Mouse (Mus musculus) stomach, embryonic 15.5 days (tissue): ENCODE measurements around the gene a. TPM values are rescaled to one million over a fixed set of nuclear protein-coding genes. Genes with fewer than 3 reads are reported as not detected.
"Not testable (repeated sequence)": the region's sequence is repeated elsewhere in the genome, so short reads cannot be mapped to it uniquely, and the experiment has no call there.

ENCODE experiments used
- ATAC-seq: fragments of 200-750 bp; cut with Nextera tagmentation; 2 replicates; pipeline ENCODE4 v1.8.0; 2017; ENCODE audit warnings: low read depth, moderate number of reproducible peaks, moderate TSS enrichment; ENCODE audit not compliant: insufficient read depth, low FRiP score
- H3K27ac ChIP-seq: fragments of 300-500 bp; sonication (generic); 2 replicates; pipeline ENCODE4 v1.5.1; 2015; ENCODE audit warnings: mild to moderate bottlenecking, inconsistent platforms
- H3K27me3 ChIP-seq: fragments of 300-500 bp; sonication (generic); replicated peaks from 2 replicates; pipeline ENCODE4 v1.6.1; 2015; ENCODE audit warnings: inconsistent platforms
- H3K36me3 ChIP-seq: fragments of 300-500 bp; sonication (generic); 2 replicates; pipeline ENCODE4 v1.6.1; 2015; ENCODE audit warnings: inconsistent platforms
- H3K4me1 ChIP-seq: fragments of 300-500 bp; sonication (generic); 2 replicates; pipeline ENCODE4 v1.6.1; 2015; ENCODE audit warnings: inconsistent platforms
- H3K4me2 ChIP-seq: fragments of 300-500 bp; sonication (generic); 2 replicates; pipeline ENCODE4 v1.6.1; 2015; ENCODE audit warnings: mild to moderate bottlenecking, inconsistent platforms
- H3K4me3 ChIP-seq: fragments of 300-500 bp; sonication (generic); replicated peaks from 2 replicates; pipeline ENCODE4 v1.5.1; 2015; ENCODE audit warnings: inconsistent platforms
- H3K9ac ChIP-seq: fragments of 300-500 bp; sonication (generic); 2 replicates; pipeline ENCODE4 v1.6.1; 2015; ENCODE audit warnings: inconsistent platforms
- H3K9me3 ChIP-seq: fragments of 300-500 bp; sonication (generic); 2 replicates; pipeline ENCODE4 v1.6.1; 2016; ENCODE audit warnings: inconsistent platforms
- WGBS: fragments of 180-500 bp; shearing (Covaris S2); methylation state at CpG from one replicate; pipeline ENCODE4 v1.1.7; 2015; 5-methylcytosine and 5-hydroxymethylcytosine counted together
- polyA plus RNA-seq: library from polyadenylated mRNA; unstranded; fragments of >200 nt; fragmentation: Nextera tagmentation; extraction: Ambion mirVana; gene quantifications from 2 replicates; pipeline ENCODE4 v1.2.1, GENCODE M21; 2015

Gene a
- polyA plus RNA-seq, 1 experiment from 2014 or later: 1.3 TPM

GRCm38 (mm10) chr2:155051622-155052351, 260.6 kb downstream of the a start:
- no peak for ATAC-seq
- Histone ChIP-seq H3K4me3 (peak overlapping the region; percentile 47), H3K9ac (0 out of 2 replicates have a peak overlapping the region, but pooled peaks have one; percentile 6), H3K4me1 (peaks cover 11% of the 10 kb centered on the region; the same call in 1 of the 2 replicates), H3K9me3 (no peaks in the 10 kb centered on the region), H3K36me3 (no peaks in the 10 kb centered on the region), H3K27ac (peak overlapping the region; percentile 84), H3K27me3 (no peaks in the 10 kb centered on the region), H3K4me2 (peak overlapping the region; percentile 74)
- WGBS: 15% methylated on average over 9 of the region's 9 CpGs

GRCm38 (mm10) chr2:155052681-155053080, 261.5 kb downstream of the a start:
- Histone ChIP-seq H3K9ac (no peak overlapping the region), H3K27ac (no peak overlapping the region), H3K4me1 (peaks cover 11% of the 10 kb centered on the region; the same call in 1 of the 2 replicates), H3K4me3 (no peak overlapping the region), H3K36me3 (no peaks in the 10 kb centered on the region), H3K27me3 (no peaks in the 10 kb centered on the region), H3K4me2 (no peak overlapping the region), H3K9me3 (no peaks in the 10 kb centered on the region)
- whole genome bisulfite sequencing: 81% methylated on average over 2 of the region's 2 CpGs
- ATAC-seq: no peak

- H3K4me3 ChIP-seq, H3K4me2 ChIP-seq, H3K9me3 ChIP-seq, H3K27ac ChIP-seq, H3K36me3 ChIP-seq, H3K9ac ChIP-seq, ATAC-seq, H3K27me3 ChIP-seq: not testable (repeated sequence)
- WGBS: 90% methylated on average over 8 of the region's 8 CpGs
- peaks cover 11% of the 10 kb centered on the region; the same call in 1 of the 2 replicates for H3K4me1 ChIP-seq
These were observed 262.3 kb downstream of the a start for GRCm38 (mm10) chr2:155053512-155053911.

DNA sequence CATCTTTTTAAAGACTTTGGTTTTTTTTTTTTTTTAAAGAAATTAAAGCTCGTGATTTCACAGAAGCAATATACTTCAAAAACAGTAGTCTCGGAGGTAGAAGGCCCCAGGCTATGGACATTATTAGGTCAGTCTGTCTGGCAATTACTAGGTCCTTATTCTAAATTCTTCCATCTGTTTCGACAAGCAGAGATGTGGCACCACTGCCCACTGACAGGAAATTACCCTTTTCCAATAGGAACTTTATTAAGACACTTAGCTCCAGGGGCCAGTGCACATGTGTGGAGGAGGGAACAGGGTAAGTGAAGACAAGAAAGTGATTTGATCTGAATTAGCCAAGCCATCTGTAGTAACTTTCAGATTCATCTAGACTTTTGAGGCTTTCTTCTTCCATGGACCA, 263.5 kb downstream of the a start:
- WGBS: 73% methylated on average over 3 of the region's 3 CpGs
- no peak overlapping the region for H3K4me2 ChIP-seq
- peaks cover 11% of the 10 kb centered on the region; the same call in 1 of the 2 replicates for H3K4me1 ChIP-seq

GRCm38 (mm10) chr2:155056076-155056578, 264.9 kb downstream of the a start:
- Histone ChIP-seq H3K4me1 (0 out of 2 replicates have a peak, but pooled peaks cover 5% of the 10 kb centered on the region), H3K9me3 (no peaks in the 10 kb centered on the region), H3K9ac (no peak overlapping the region), H3K4me3 (no peak overlapping the region), H3K27ac (no peak overlapping the region), H3K36me3 (peaks cover 7% of the 10 kb centered on the region; the same call in 1 of the 2 replicates), H3K27me3 (no peaks in the 10 kb centered on the region), H3K4me2 (no peak overlapping the region)
- ATAC-seq: no peak
- WGBS: 51% methylated on average over 5 of the region's 5 CpGs

More for the DNA sequence above, 263.5 kb downstream of the a start:
- Histone ChIP-seq H3K27ac (no peak overlapping the region), H3K27me3 (no peaks in the 10 kb centered on the region), H3K9me3 (no peaks in the 10 kb centered on the region), H3K4me3 (no peak overlapping the region), H3K36me3 (peaks cover 7% of the 10 kb centered on the region; the same call in 1 of the 2 replicates), H3K9ac (no peak overlapping the region)
- ATAC-seq: no peak

DNA sequence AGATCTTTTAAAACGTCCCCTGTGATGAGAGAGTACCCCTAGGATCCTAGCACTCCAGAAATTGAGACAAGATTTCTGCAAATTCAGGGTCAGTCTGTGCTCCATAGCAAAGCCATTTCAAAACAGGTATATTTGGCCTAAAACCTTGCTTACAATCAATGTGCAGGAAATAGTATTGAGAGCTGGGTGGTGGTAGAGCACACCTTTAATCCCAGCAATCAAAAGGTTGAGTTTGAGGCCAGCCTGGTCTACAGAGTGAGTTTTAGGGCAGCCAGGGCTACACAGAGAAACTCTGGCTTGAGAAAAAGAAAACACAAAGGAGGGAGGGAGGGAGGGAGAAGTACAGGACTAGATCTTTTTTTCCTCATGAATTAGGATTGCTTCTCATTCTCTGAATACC, 266.2 kb downstream of the a start:
- H3K27ac ChIP-seq: no peak overlapping the region
- no peaks in the 10 kb centered on the region for H3K4me1 ChIP-seq
- H3K4me3 ChIP-seq: no peak overlapping the region
- no peaks in the 10 kb centered on the region for H3K9me3 ChIP-seq
- peaks cover 9% of the 10 kb centered on the region for H3K36me3 ChIP-seq
- H3K4me2 ChIP-seq: no peak overlapping the region
- no peak overlapping the region for H3K9ac ChIP-seq
- no peaks in the 10 kb centered on the region for H3K27me3 ChIP-seq
- no peak for ATAC-seq
- 53% methylated on average over 1 of the region's 1 CpGs for WGBS

DNA sequence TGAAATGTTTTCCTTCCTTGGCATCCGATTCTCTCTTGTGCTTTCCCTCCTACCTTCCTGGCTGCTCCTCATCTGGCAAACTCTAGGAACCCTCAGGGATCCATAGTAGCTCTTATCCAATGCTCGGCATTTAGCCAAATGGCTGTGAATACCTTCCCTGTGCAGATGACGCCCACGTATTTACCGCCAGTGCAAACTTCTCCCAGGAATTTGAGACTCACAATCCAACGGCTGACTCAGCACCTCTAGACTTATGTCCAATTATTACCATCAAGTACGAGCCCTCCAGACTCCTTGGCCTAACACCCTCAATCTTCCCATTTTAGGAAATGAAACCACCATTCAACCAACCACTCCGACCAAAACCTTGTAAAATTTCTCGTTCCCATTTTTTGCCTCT, 279.8 kb downstream of the a start:
- no peak for ATAC-seq
- no peak overlapping the region for H3K27ac ChIP-seq

DNA sequence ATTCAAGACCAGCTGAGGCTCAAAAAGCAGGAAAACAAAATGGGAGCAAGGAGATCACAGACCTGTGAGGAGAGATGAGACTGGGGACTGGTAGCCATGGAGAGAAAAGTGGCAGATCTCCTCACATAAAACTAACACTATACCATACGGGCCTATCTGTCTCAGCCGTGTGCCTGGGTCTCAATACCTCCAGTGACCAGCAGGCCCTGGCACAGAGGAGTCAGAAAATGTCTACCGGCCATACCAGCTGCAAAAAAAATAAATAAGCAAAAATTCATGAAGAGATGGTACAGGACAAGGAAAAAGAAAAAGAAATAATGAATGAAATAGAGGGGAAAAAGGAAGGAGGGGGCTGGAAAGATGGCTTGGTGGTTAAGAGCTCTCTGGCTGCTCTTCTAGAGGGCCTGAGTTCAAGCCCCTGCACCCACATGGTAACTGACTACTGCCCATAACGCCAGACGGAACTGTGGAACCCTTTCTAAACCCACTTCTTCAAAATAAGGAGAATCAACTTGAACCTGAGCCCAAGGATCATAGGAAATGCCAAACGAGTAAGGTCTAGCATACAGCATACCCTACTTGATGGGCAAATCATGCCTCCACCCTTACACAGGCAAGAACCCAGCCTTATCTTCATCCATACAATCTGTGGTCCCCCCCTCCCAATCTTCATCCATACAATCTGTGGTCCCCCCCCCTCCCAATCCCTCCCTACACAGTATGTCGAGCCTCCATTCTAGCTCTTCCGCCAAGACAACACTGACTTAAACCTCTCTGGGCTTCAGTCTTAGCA, 281.3 kb downstream of the a start:
- WGBS: 87% methylated on average over 8 of the region's 8 CpGs
- Histone ChIP-seq H3K4me1 (peaks cover 22% of the 10 kb centered on the region), H3K36me3 (peaks cover 8% of the 10 kb centered on the region; the same call in 1 of the 2 replicates), H3K27ac (no peak overlapping the region), H3K9me3 (no peaks in the 10 kb centered on the region), H3K4me2 (peak overlapping the region; percentile 72), H3K9ac (no peak overlapping the region), H3K4me3 (no peak overlapping the region), H3K27me3 (no peaks in the 10 kb centered on the region)
- ATAC-seq: no peak

More for the DNA sequence above, 279.8 kb downstream of the a start:
- H3K4me2 ChIP-seq: no peak overlapping the region
- no peak overlapping the region for H3K4me3 ChIP-seq
- H3K9ac ChIP-seq: no peak overlapping the region
- no peaks in the 10 kb centered on the region for H3K9me3 ChIP-seq
- 81% methylated on average over 9 of the region's 9 CpGs for WGBS
- H3K27me3 ChIP-seq: no peaks in the 10 kb centered on the region
- peaks cover 21% of the 10 kb centered on the region; the same call in 1 of the 2 replicates for H3K36me3 ChIP-seq
- peaks cover 22% of the 10 kb centered on the region for H3K4me1 ChIP-seq

GRCm38 (mm10) chr2:155073347-155073746, 282.1 kb downstream of the a start:
- peak overlapping the region; percentile 83; the same call in 1 of the 2 replicates for H3K27ac ChIP-seq
- WGBS: 11% methylated on average over 3 of the region's 3 CpGs
- H3K27me3 ChIP-seq: no peaks in the 10 kb centered on the region
- H3K4me2 ChIP-seq: peak overlapping the region; percentile 72
- H3K4me1 ChIP-seq: peaks cover 22% of the 10 kb centered on the region
- peak overlapping the region; percentile 77 for H3K4me3 ChIP-seq
- no peak for ATAC-seq
- peak overlapping the region; percentile 49; the same call in 1 of the 2 replicates for H3K9ac ChIP-seq
- H3K9me3 ChIP-seq: no peaks in the 10 kb centered on the region
- peaks cover 3% of the 10 kb centered on the region; the same call in 1 of the 2 replicates for H3K36me3 ChIP-seq

DNA sequence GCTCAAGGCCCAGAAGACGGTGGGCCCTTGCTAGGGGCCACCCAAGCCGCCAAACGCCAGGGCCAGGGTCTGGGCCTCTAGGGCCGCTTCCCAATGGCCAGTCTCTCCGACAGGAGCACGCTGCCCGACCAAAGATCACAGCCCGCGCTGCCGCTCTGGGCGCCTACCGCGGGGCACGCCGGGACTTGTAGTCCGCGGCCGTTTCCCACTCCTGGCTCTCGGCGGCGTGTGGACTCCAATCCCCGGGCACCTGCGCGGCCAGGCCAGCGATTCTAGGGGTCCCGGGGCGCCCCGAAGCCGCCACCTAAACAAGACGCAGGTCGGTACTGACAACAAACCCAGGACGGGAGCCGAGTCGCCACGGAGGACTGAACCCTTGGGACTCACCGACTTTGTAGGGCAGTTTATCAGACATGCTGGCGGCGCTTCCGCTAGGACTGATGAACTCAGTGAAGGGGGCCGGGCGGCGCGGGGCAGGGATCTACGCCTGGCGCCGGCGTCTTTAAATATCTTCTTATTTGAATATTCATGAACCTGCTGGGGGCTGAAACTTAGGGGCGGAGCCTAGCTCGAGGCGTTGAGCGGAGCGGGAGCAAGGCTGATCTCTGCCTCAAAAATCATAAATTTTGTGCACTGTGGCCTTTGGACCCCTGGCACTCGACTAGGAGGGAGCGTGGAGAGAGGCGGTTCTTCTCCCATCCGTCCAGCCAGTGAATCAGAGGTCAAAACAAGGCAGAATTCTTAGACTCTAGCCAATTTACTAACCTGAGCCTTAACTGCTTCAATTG, 283.0 kb downstream of the a start, which contains the start of gene Ahcy:
Ahcy (minus strand) TSS at position 520 of the 788 bp plus-strand sequence.
- no peaks in the 10 kb centered on the region for H3K36me3 ChIP-seq
- H3K27ac ChIP-seq: peak within 1 kb of the TSS; percentile 83
- no peaks in the 10 kb centered on the region for H3K9me3 ChIP-seq
- peak; percentile 93 for ATAC-seq
- WGBS: under 1% methylated on average over 56 of the region's 56 CpGs
- H3K27me3 ChIP-seq: no peaks in the 10 kb centered on the region
- H3K4me1 ChIP-seq: peaks cover 22% of the 10 kb centered on the region
- H3K4me2 ChIP-seq: peak within 1 kb of the TSS; percentile 72
- peak within 1 kb of the TSS; percentile 77 for H3K4me3 ChIP-seq
- peak within 1 kb of the TSS; percentile 49; the same call in 1 of the 2 replicates for H3K9ac ChIP-seq

GRCm38 (mm10) chr2:155074766-155075330, 283.6 kb downstream of the a start:
- Histone ChIP-seq H3K27me3 (no peaks in the 10 kb centered on the region), H3K27ac (peak overlapping the region; percentile 83), H3K4me2 (peak overlapping the region; percentile 72), H3K9me3 (no peaks in the 10 kb centered on the region), H3K9ac (0 out of 2 replicates have a peak overlapping the region, but pooled peaks have one; percentile 49), H3K4me3 (peak overlapping the region; percentile 77), H3K36me3 (no peaks in the 10 kb centered on the region), H3K4me1 (peaks cover 22% of the 10 kb centered on the region)
- 23% methylated on average over 12 of the region's 12 CpGs for WGBS
- no peak for ATAC-seq
